Mouse (Mus musculus) megakaryocyte, embryonic 14.5 days (primary cell): ENCODE data around the gene Pparg.

Experiments used
- FLI1 ChIP-seq: IDR thresholded peaks from 2 replicates; pipeline ENCODE4 v1.6.1; 2012; ENCODE audit warnings: low read length, inconsistent platforms, mixed read lengths
- GATA1 ChIP-seq: IDR thresholded peaks from 3 replicates; pipeline ENCODE4 v1.6.1; 2012; ENCODE audit warnings: mixed read lengths, low read length, inconsistent platforms, borderline replicate concordance

DNA sequence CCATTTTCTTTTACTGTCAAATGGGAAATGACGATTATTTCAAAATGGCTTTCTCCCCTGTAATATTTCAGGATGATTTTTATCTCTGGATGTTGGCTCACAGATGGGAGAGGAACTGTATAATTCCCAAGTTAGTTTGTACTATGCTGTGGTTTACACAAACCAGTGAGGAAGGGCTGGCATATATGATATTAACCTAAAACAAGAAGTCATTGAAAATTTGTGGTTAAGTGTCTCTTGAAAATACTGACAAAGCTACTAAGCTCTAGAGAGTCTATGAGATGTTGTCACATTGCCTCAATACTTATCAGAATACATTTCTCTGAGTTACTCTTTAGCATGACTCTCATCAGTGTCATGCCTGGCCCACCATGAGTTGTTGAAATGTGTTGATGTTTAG is 73.3 kb downstream of the Pparg start:
- TF ChIP-seq GATA1 (no peak; the same call in 2 of the 3 replicates), FLI1 (no peak)
